Mouse (Mus musculus) neutrophil, adult 59 days (primary cell): ENCODE results near the gene Cenpc1. TPM values are rescaled to one million over a fixed set of nuclear protein-coding genes. Genes with fewer than 3 reads are reported as not detected.

Source experiments
- total RNA-seq, 2 experiments: library from RNA; stranded (reverse); gene quantifications; 1 replicate in 1 of 2; 2 replicates in 1 of 2; pipeline ENCODE4 v1.2.4; 2023

The Cenpc1 gene
- 10 to 100 TPM; 16.9 to 17.4 TPM for total RNA-seq

DNA sequence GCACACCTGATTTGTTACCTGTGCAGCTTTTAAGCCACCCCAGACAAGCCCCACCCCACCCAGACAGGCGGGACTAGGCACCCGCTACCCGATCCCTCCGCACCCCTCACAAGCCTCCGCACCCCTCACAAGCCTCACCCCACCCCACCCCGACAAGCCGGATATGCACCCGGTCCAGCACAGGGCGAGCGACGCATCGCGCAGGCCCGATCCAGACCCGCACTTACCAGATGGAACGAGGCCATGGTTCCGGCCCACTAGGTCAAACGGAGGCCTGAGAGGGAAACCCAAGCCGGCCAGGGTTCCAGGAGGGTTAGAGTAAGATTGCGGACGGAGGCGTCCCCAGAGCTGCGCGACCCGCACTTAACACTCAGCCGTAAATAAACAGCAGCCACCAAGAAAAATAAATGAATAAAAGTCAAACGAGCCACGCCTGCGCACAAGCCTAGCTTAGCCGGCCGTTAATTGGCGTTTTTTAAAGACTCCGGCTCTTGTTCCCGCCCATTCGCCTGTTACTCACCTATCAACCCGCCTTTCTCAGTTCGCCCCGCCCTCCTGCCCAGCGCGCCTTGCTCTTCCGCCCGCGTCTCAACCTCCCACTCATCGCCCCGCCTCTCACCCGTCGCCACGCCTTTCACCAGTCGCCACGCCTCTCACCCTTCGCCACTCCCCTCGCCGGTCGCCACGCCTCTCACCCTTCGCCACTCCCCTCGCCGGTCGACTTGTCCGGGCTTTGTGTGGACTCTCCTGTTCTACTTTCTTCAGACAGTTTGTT is at the start of gene Cenpc1:
Gene Cenpc1, minus strand, starts transcription at position 483 of the 775 bp plus-strand sequence.

DNA sequence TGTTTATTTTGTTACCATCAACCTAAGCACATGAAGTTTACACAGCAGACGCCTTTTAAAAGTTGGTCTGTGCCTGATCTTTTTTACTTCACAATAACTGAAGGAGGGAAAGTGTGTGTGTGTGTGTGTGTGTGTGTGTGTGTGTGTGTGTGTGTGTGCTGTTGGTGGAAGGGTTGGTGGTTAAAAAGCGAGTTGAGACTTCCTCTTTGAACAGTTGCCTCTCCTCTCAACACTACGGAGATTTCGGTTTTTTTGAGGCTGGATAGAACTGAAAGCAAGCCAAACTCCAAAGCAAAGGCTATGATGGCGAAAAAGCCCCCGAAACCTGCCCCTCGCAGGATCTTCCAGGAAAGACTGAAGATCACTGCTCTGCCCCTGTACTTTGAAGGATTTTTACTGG is 6.2 kb upstream of the Cenpc1 start, which contains the start of gene Stap1:
Gene Stap1, plus strand, starts transcription at position 209 of the 400 bp plus-strand sequence.

Other genes with a start within 250 kb of the Cenpc1 start
- gene Stap1, start 6.2 kb upstream of the Cenpc1 start, total RNA-seq = 10 to 100 TPM; 70.7 to 75.1 TPM
- gene Uba6, start 107.2 kb upstream of the Cenpc1 start, total RNA-seq = 10 to 100 TPM in 1 of 2 experiments, 1 to 10 TPM in 1; 9.0 to 10.0 TPM
- not detected for gene Gnrhr, start 132.3 kb upstream of the Cenpc1 start, total RNA-seq
- not detected for gene Tmprss11c, start 223.7 kb upstream of the Cenpc1 start, total RNA-seq